8 mouse cellular contexts compared by ENCODE assay signal in genomic region chr6:120294785-120295133, GRCm38 (mm10). TPM values are rescaled to one million over a fixed set of nuclear protein-coding genes. Genes with fewer than 3 reads are reported as not detected.
DNase-seq lines count a peak whose midpoint lies in the region; ATAC-seq and TF ChIP-seq lines count a peak whose summit lies in the region.

No protein-coding gene starts in this region.

- H3K4me1 ChIP-seq in E14TG2a.4 (replicated peaks; ENCODE audit: low read depth, low read length) = peaks cover 61% of the 10 kb centered on the region
- H3K4me1 ChIP-seq in embryonic fibroblast, embryonic 13.5 days (ENCODE audit: control insufficient read depth, insufficient read depth, low read length) = no peaks in the 10 kb centered on the region
- 0 out of 2 replicates have a peak, but pooled peaks cover 2% of the 10 kb centered on the region for H3K4me1 ChIP-seq in kidney, adult 2 months (ENCODE audit: control insufficient read depth, insufficient read depth, low read length)
- peaks cover 11% of the 10 kb centered on the region for H3K4me1 ChIP-seq in liver, embryonic 15.5 days (replicated peaks)
- H3K4me1 ChIP-seq in olfactory bulb, adult 2 months (ENCODE audit: control insufficient read depth, insufficient read depth, low read length) = peaks cover 9% of the 10 kb centered on the region

- no peak for DNase-seq in frontal cortex, postnatal 14 days (ENCODE audit: low spot score in 2 of 2)
- peak; percentile 92 for DNase-seq in kidney, adult 2 months

- TF ChIP-seq CTCF in E14TG2a.4 (conservative IDR thresholded peaks at IDR 0.05; ENCODE audit: low read length) = no peak
- no peak for TF ChIP-seq CTCF in embryonic fibroblast, embryonic 13.5 days (IDR thresholded peaks at IDR 0.05; ENCODE audit: borderline replicate concordance, insufficient read depth, low read length)
- no peak for TF ChIP-seq CTCF in kidney, adult 2 months (conservative IDR thresholded peaks at IDR 0.05; ENCODE audit: insufficient read depth, insufficient read length, low read depth, low read length)
- no peak for TF ChIP-seq CTCF in olfactory bulb, adult 2 months (IDR thresholded peaks at IDR 0.05; ENCODE audit: insufficient read depth, low read depth, low read length)

- peak overlapping the region; percentile 76 for H3K4me2 ChIP-seq in liver, embryonic 15.5 days

- H3K9ac ChIP-seq in liver, embryonic 15.5 days = no peak overlapping the region

- H3K9me3 ChIP-seq in E14TG2a.4 (ENCODE audit: low read length) = no peaks in the 10 kb centered on the region
- no peaks in the 10 kb centered on the region for H3K9me3 ChIP-seq in liver, embryonic 15.5 days (replicated peaks)

- TF ChIP-seq POLR2A in embryonic fibroblast, embryonic 13.5 days (IDR thresholded peaks at IDR 0.05; ENCODE audit: low read depth, low read length) = no peak
- no peak for TF ChIP-seq POLR2A in kidney, adult 2 months (IDR thresholded peaks at IDR 0.05; ENCODE audit: low read depth, low read length)
- TF ChIP-seq POLR2A in olfactory bulb, adult 2 months (IDR thresholded peaks at IDR 0.05; ENCODE audit: insufficient read depth, low read depth, low read length) = no peak

- H3K4me3 ChIP-seq in E14TG2a.4 (replicated peaks; ENCODE audit: low read length) = peak overlapping the region; percentile 93
- H3K4me3 ChIP-seq in embryonic fibroblast, embryonic 13.5 days (ENCODE audit: insufficient read depth, low read length) = peak overlapping the region; percentile 42
- H3K4me3 ChIP-seq in kidney, adult 2 months (ENCODE audit: insufficient read depth, low read depth, low read length) = peak overlapping the region; percentile 66
- H3K4me3 ChIP-seq in liver, embryonic 15.5 days (replicated peaks) = peak overlapping the region; percentile 52
- H3K4me3 ChIP-seq in olfactory bulb, adult 2 months (ENCODE audit: insufficient read depth, low read depth, low read length) = peak overlapping the region; percentile 57

- H3K27me3 ChIP-seq in E14TG2a.4 (ENCODE audit: insufficient read depth, low read length) = no peaks in the 10 kb centered on the region
- H3K27me3 ChIP-seq in kidney, adult 2 months (replicated peaks; ENCODE audit: control insufficient read depth, insufficient read depth, low read length) = no peaks in the 10 kb centered on the region
- peaks cover 75% of the 10 kb centered on the region for H3K27me3 ChIP-seq in liver, embryonic 15.5 days

- H3K27ac ChIP-seq in embryonic fibroblast, embryonic 13.5 days (ENCODE audit: insufficient read depth, low read length) = no peak overlapping the region
- H3K27ac ChIP-seq in kidney, adult 2 months (ENCODE audit: insufficient read depth, low read depth, low read length) = peak overlapping the region; percentile 12; the same call in 1 of the 2 replicates
- no peak overlapping the region for H3K27ac ChIP-seq in liver, embryonic 15.5 days (replicated peaks)
- no peak overlapping the region for H3K27ac ChIP-seq in olfactory bulb, adult 2 months (ENCODE audit: insufficient read depth, low read depth, low read length)

- ATAC-seq in frontal cortex, adult (ENCODE audit: low TSS enrichment) = peak; percentile 68; the same call in 1 of the 2 replicates
- no peak; the same call in 1 of the 2 replicates for ATAC-seq in liver, embryonic 15.5 days (ENCODE audit: insufficient read depth)
- ATAC-seq in inflammation-experienced regulatory T-cells, adult 6 months = no peak

- H3K36me3 ChIP-seq in E14TG2a.4 (ENCODE audit: insufficient read depth, low read length) = no peaks in the 10 kb centered on the region
- no peaks in the 10 kb centered on the region for H3K36me3 ChIP-seq in kidney, adult 2 months (ENCODE audit: control insufficient read depth, insufficient read depth, low read length)
- H3K36me3 ChIP-seq in liver, embryonic 15.5 days (replicated peaks) = no peaks in the 10 kb centered on the region

- 2% methylated on average over 16 of the region's 16 CpGs for WGBS in kidney, adult 2 months
- 3% methylated on average over 16 of the region's 16 CpGs for WGBS in liver, embryonic 15.5 days (ENCODE audit: insufficient replicate concordance)
- WGBS in olfactory bulb, adult 2 months = 2% methylated on average over 16 of the region's 16 CpGs

RNA-seq across cellular contexts. Expression of gene B4galnt3, which starts 0.4 kb away (rescaled TPM):
- polyA plus RNA-seq in embryonic fibroblast, embryonic 13.5 days (2011; ENCODE audit: insufficient read length, low read depth, missing spikeins) = not detected in 2 replicates
- 28.9 and 35.3 TPM in 2 replicates for polyA plus RNA-seq in kidney, adult 2 months (2012; rRNA removed)
- polyA plus RNA-seq in liver, embryonic 15.5 days (2015; fragmentation: Nextera tagmentation; extraction: Ambion mirVana) = 0.10 and 0.16 TPM in 2 replicates
- polyA plus RNA-seq in olfactory bulb, adult 2 months (2012; ENCODE audit: insufficient read depth, insufficient read length, low replicate concordance, missing spikeins) = not detected in 2 replicates
- polyA plus RNA-seq in inflammation-experienced regulatory T-cells, adult 6 months (2017; shearing (Covaris generic)) = under 1 TPM in 1 of 3 experiments, not detected in 2; 0.19 TPM

RNA-seq across cellular contexts. Expression of gene D330020A13Rik, which starts 0.6 kb away (rescaled TPM):
- not detected in 2 replicates for polyA plus RNA-seq in embryonic fibroblast, embryonic 13.5 days (2011; ENCODE audit: insufficient read length, low read depth, missing spikeins)
- polyA plus RNA-seq in kidney, adult 2 months (2012; rRNA removed) = 0.09 and 0.22 TPM in 2 replicates
- polyA plus RNA-seq in liver, embryonic 15.5 days (2015; fragmentation: Nextera tagmentation; extraction: Ambion mirVana) = not detected in 2 replicates
- not detected in 2 replicates for polyA plus RNA-seq in olfactory bulb, adult 2 months (2012; ENCODE audit: insufficient read depth, insufficient read length, low replicate concordance, missing spikeins)
- polyA plus RNA-seq in inflammation-experienced regulatory T-cells, adult 6 months (2017; shearing (Covaris generic)) = not detected

Comparison
In these comparisons a context has a peak if more than half of its experiments do, and no peak if none do; other contexts are left out.
1. H3K4me3 ChIP-seq: peak in every context shown above with its lines; median percentile 93 in E14TG2a.4; 66 in kidney, adult 2 months; 57 in olfactory bulb, adult 2 months; 52 in liver, embryonic 15.5 days; 42 in embryonic fibroblast, embryonic 13.5 days.
2. RNA of gene B4galnt3, which starts 0.4 kb away (polyA plus RNA-seq): 28.9 to 35.3 TPM in kidney, adult 2 months; 0.10 to 0.16 TPM in liver, embryonic 15.5 days, 0.19 TPM in inflammation-experienced regulatory T-cells, adult 6 months, not detected in embryonic fibroblast, embryonic 13.5 days and not detected in olfactory bulb, adult 2 months; every median in the first group is over 10 times any median in the second.